9 mouse cellular contexts compared by ENCODE assay signal in the genomic region with DNA sequence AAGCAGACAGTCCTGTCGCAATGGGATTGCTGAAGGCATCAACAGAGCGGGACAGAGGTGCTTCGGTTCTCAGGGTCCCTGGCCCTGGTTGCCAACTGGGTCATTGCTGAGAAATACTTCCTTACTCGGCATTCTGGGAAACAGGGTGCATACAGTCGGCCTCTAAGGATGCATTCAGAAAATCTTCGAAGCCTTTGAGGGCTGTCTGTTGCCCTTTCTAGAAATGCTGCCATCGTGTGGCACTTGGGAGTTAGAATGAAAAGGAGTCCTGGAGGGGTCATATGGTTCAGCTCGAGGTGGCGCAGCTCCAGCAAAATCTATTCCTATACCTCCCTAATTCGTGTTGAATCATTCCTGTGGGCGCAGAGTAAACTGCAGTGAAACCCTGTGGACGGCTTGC. TPM values are rescaled to one million over a fixed set of nuclear protein-coding genes. Genes with fewer than 3 reads are reported as not detected.
DNase-seq lines count a peak whose midpoint lies in the region; ATAC-seq and TF ChIP-seq lines count a peak whose summit lies in the region.
"Had no signal": no experiment of that assay in that cellular context is flagged by ENCODE, and none has a peak within 500 bp of the region (broad histone marks: within the 10 kb centered on the region; RNA-seq: fewer than 3 reads in every experiment).

No protein-coding gene starts in this region.

- no peak overlapping the region for H3K4me2 ChIP-seq in midbrain, postnatal 0 days (ENCODE audit: low read depth, low read length, poor library complexity, severe bottlenecking)
- peak overlapping the region; percentile 47; the same call in 1 of the 2 replicates for H3K4me2 ChIP-seq in heart, embryonic 16.5 days (ENCODE audit: low read depth, low read length)
- peak overlapping the region; percentile 36 for H3K4me2 ChIP-seq in lung, embryonic 16.5 days (ENCODE audit: low read depth, low read length)
- no peak overlapping the region for H3K4me2 ChIP-seq in stomach, postnatal 0 days (replicated peaks; ENCODE audit: low read depth)

- no peaks in the 10 kb centered on the region for H3K4me1 ChIP-seq in midbrain, postnatal 0 days (ENCODE audit: insufficient read depth, low read length)
- H3K4me1 ChIP-seq in midbrain, embryonic 10.5 days, result 0 out of 2 replicates have a peak, but pooled peaks cover 2% of the 10 kb centered on the region
- no peaks in the 10 kb centered on the region for H3K4me1 ChIP-seq in heart, embryonic 16.5 days (ENCODE audit: control insufficient read depth, insufficient read depth, low read length)
- no peaks in the 10 kb centered on the region for H3K4me1 ChIP-seq in lung, embryonic 16.5 days (replicated peaks; ENCODE audit: control insufficient read depth, insufficient read depth, low read length)
- no peaks in the 10 kb centered on the region for H3K4me1 ChIP-seq in stomach, postnatal 0 days (replicated peaks; ENCODE audit: control insufficient read depth, insufficient read depth)

- TF ChIP-seq CTCF in midbrain, postnatal 0 days (IDR thresholded peaks at IDR 0.05), result peak; percentile 50
- peak; percentile 65 for TF ChIP-seq CTCF in stomach, postnatal 0 days (IDR thresholded peaks at IDR 0.05; ENCODE audit: low read depth)

- TF ChIP-seq EP300 in stomach, postnatal 0 days (optimal IDR thresholded peaks at IDR 0.05), result no peak

- DNase-seq in adrenal gland, adult 18-20 months (ENCODE audit: low spot score in 2 of 2), result peak; percentile 22 to 31
- no peak for DNase-seq in adrenal gland, adult 8-10 months
- no peak for DNase-seq in midbrain, postnatal 0 days (ENCODE audit: low spot score)
- DNase-seq in midbrain, embryonic 10.5 days (ENCODE audit: low spot score), result no peak
- DNase-seq in stomach, postnatal 0 days (ENCODE audit: low spot score), result peak; percentile 55
- DNase-seq in thymus, postnatal 4 days, result no peak

- H3K4me3 ChIP-seq in midbrain, postnatal 0 days (ENCODE audit: low read depth, low read length), result no peak overlapping the region
- H3K4me3 ChIP-seq in midbrain, embryonic 10.5 days, result no peak overlapping the region
- no peak overlapping the region for H3K4me3 ChIP-seq in heart, embryonic 16.5 days (ENCODE audit: low read length)
- H3K4me3 ChIP-seq in lung, embryonic 16.5 days (ENCODE audit: low read length), result no peak overlapping the region
- no peak overlapping the region for H3K4me3 ChIP-seq in stomach, postnatal 0 days (ENCODE audit: low read depth, low read length)

- H3K27ac ChIP-seq in midbrain, postnatal 0 days (ENCODE audit: low read depth, low read length), result no peak overlapping the region
- no peak overlapping the region for H3K27ac ChIP-seq in midbrain, embryonic 10.5 days (replicated peaks)
- H3K27ac ChIP-seq in heart, embryonic 16.5 days (ENCODE audit: low read length), result no peak overlapping the region
- H3K27ac ChIP-seq in lung, embryonic 16.5 days (ENCODE audit: low read length), result no peak overlapping the region
- H3K27ac ChIP-seq in stomach, postnatal 0 days (replicated peaks), result no peak overlapping the region
- H3K27ac ChIP-seq: liver, embryonic 14.5 days had no signal

- H3K36me3 ChIP-seq in midbrain, postnatal 0 days (ENCODE audit: insufficient read depth, low read length), result no peaks in the 10 kb centered on the region
- H3K36me3 ChIP-seq in midbrain, embryonic 10.5 days, result no peaks in the 10 kb centered on the region
- no peaks in the 10 kb centered on the region for H3K36me3 ChIP-seq in heart, embryonic 16.5 days (ENCODE audit: control insufficient read depth, insufficient read depth)
- H3K36me3 ChIP-seq in lung, embryonic 16.5 days (ENCODE audit: control insufficient read depth, insufficient read depth, low read length), result no peaks in the 10 kb centered on the region
- H3K36me3 ChIP-seq in stomach, postnatal 0 days (ENCODE audit: control insufficient read depth, insufficient read depth, low read length), result no peaks in the 10 kb centered on the region

- no peak for ATAC-seq in midbrain, postnatal 0 days (ENCODE audit: low FRiP score)
- no peak for ATAC-seq in heart, embryonic 16.5 days (replicated peaks; ENCODE audit: extremely low read depth, insufficient read depth, low FRiP score)
- ATAC-seq in lung, embryonic 16.5 days (ENCODE audit: low read depth), result no peak
- 0 out of 2 replicates have a peak, but pooled peaks have one; percentile 38 for ATAC-seq in stomach, postnatal 0 days (ENCODE audit: low FRiP score, low TSS enrichment)

- 50% methylated on average over 12 of the region's 12 CpGs for WGBS in midbrain, postnatal 0 days
- 50% methylated on average over 12 of the region's 12 CpGs for WGBS in midbrain, embryonic 10.5 days
- WGBS in heart, embryonic 16.5 days, result 37% methylated on average over 12 of the region's 12 CpGs
- WGBS in lung, embryonic 16.5 days, result 34% methylated on average over 12 of the region's 12 CpGs
- WGBS in stomach, postnatal 0 days, result 29% methylated on average over 12 of the region's 12 CpGs

- no peaks in the 10 kb centered on the region for H3K27me3 ChIP-seq in midbrain, postnatal 0 days (ENCODE audit: insufficient read depth, low read length)
- H3K27me3 ChIP-seq in midbrain, embryonic 10.5 days (ENCODE audit: low read depth, poor library complexity, severe bottlenecking), result no peaks in the 10 kb centered on the region
- H3K27me3 ChIP-seq in heart, embryonic 16.5 days (ENCODE audit: control insufficient read depth, insufficient read depth, low read length), result no peaks in the 10 kb centered on the region
- no peaks in the 10 kb centered on the region for H3K27me3 ChIP-seq in lung, embryonic 16.5 days (ENCODE audit: control insufficient read depth, insufficient read depth, low read depth, low read length)
- H3K27me3 ChIP-seq in stomach, postnatal 0 days (ENCODE audit: control insufficient read depth, insufficient read depth, low read length), result no peaks in the 10 kb centered on the region

- H3K9me3 ChIP-seq in midbrain, postnatal 0 days (ENCODE audit: low read length), result no peaks in the 10 kb centered on the region
- H3K9me3 ChIP-seq in midbrain, embryonic 10.5 days (replicated peaks), result no peaks in the 10 kb centered on the region
- no peaks in the 10 kb centered on the region for H3K9me3 ChIP-seq in heart, embryonic 16.5 days (replicated peaks; ENCODE audit: control insufficient read depth, low read length)
- no peaks in the 10 kb centered on the region for H3K9me3 ChIP-seq in lung, embryonic 16.5 days (ENCODE audit: control insufficient read depth, low read length)
- no peaks in the 10 kb centered on the region for H3K9me3 ChIP-seq in stomach, postnatal 0 days (ENCODE audit: control insufficient read depth, low read length)

- no peak overlapping the region for H3K9ac ChIP-seq in midbrain, postnatal 0 days (replicated peaks; ENCODE audit: low read length, poor library complexity, severe bottlenecking)
- H3K9ac ChIP-seq in heart, embryonic 16.5 days (ENCODE audit: low read length), result no peak overlapping the region
- no peak overlapping the region for H3K9ac ChIP-seq in lung, embryonic 16.5 days (ENCODE audit: low read length)
- no peak overlapping the region for H3K9ac ChIP-seq in stomach, postnatal 0 days (ENCODE audit: low read length)
- H3K9ac ChIP-seq: liver, embryonic 14.5 days had no signal

RNA-seq across cellular contexts. Expression of gene Spp1, which starts 2.0 kb away (rescaled TPM):
- 10 to 100 TPM; 52.8 to 84.0 TPM for total RNA-seq in adrenal gland, adult 18-20 months (2021)
- total RNA-seq in adrenal gland, adult 8-10 months (2022), result 100 to 1,000 TPM in 2 of 4 experiments, 10 to 100 TPM in 2; 14.1 to 367 (median 92.9) TPM
- 14.3 and 18.4 TPM in 2 replicates for total RNA-seq in midbrain, postnatal 0 days (2014; rRNA removed)
- 25.9 and 31.2 TPM in 2 replicates for polyA plus RNA-seq in midbrain, postnatal 0 days (2015; fragmentation: Nextera tagmentation; extraction: Ambion mirVana)
- polyA plus RNA-seq in midbrain, embryonic 10.5 days (2016; fragmentation: Nextera tagmentation; extraction: Ambion mirVana), result 2.9 and 4.0 TPM in 2 replicates
- 23.0 and 32.3 TPM in 2 replicates for polyA plus RNA-seq in heart, embryonic 16.5 days (2015; fragmentation: Nextera tagmentation; extraction: Ambion mirVana)
- polyA plus RNA-seq in lung, embryonic 16.5 days (2015; fragmentation: Nextera tagmentation; extraction: Ambion mirVana), result 4.5 and 90.3 TPM in 2 replicates
- polyA plus RNA-seq in stomach, postnatal 0 days (2015; fragmentation: Nextera tagmentation; extraction: Ambion mirVana), result 198 and 233 TPM in 2 replicates

RNA-seq across cellular contexts. Expression of gene Pkd2, which starts 26.4 kb away (rescaled TPM):
- total RNA-seq in adrenal gland, adult 18-20 months (2021), result 10 to 100 TPM; 34.4 to 39.9 TPM
- 10 to 100 TPM; 44.1 to 68.0 (median 53.9) TPM for total RNA-seq in adrenal gland, adult 8-10 months (2022)
- total RNA-seq in midbrain, postnatal 0 days (2014; rRNA removed), result 25.8 and 29.1 TPM in 2 replicates
- 4.8 and 5.2 TPM in 2 replicates for polyA plus RNA-seq in midbrain, postnatal 0 days (2015; fragmentation: Nextera tagmentation; extraction: Ambion mirVana)
- 7.1 and 8.5 TPM in 2 replicates for polyA plus RNA-seq in midbrain, embryonic 10.5 days (2016; fragmentation: Nextera tagmentation; extraction: Ambion mirVana)
- 7.1 and 8.5 TPM in 2 replicates for polyA plus RNA-seq in heart, embryonic 16.5 days (2015; fragmentation: Nextera tagmentation; extraction: Ambion mirVana)
- 12.0 and 12.4 TPM in 2 replicates for polyA plus RNA-seq in lung, embryonic 16.5 days (2015; fragmentation: Nextera tagmentation; extraction: Ambion mirVana)
- polyA plus RNA-seq in stomach, postnatal 0 days (2015; fragmentation: Nextera tagmentation; extraction: Ambion mirVana), result 5.5 and 6.4 TPM in 2 replicates

Comparison
In these comparisons a context has a peak if more than half of its experiments do, and no peak if none do; other contexts are left out.
1. DNase-seq: peak in adrenal gland, adult 18-20 months (2 of 2) and stomach, postnatal 0 days (single experiment); none in adrenal gland, adult 8-10 months (single experiment), midbrain, postnatal 0 days (single experiment), midbrain, embryonic 10.5 days (single experiment) and thymus, postnatal 4 days (single experiment).
2. H3K4me2 ChIP-seq: peak in heart, embryonic 16.5 days (single experiment) and lung, embryonic 16.5 days (single experiment); none in midbrain, postnatal 0 days (single experiment) and stomach, postnatal 0 days (single experiment).